Mouse (Mus musculus) olfactory bulb, adult 2 months (tissue): ENCODE data around the gene Zbtb9.

Source experiments
- CTCF ChIP-seq: fragments of 200-500 bp; IDR thresholded peaks from 2 replicates; pipeline ENCODE4 v1.5.1; 2012; ENCODE audit warnings: low read depth, mild to moderate bottlenecking, low read length, moderate library complexity; ENCODE audit not compliant: insufficient read depth
- POLR2A ChIP-seq: fragments of 200-500 bp; IDR thresholded peaks from 2 replicates; pipeline ENCODE4 v1.6.1; 2012; ENCODE audit warnings: mild to moderate bottlenecking, low read depth, low read length, moderate library complexity; ENCODE audit not compliant: insufficient read depth

DNA sequence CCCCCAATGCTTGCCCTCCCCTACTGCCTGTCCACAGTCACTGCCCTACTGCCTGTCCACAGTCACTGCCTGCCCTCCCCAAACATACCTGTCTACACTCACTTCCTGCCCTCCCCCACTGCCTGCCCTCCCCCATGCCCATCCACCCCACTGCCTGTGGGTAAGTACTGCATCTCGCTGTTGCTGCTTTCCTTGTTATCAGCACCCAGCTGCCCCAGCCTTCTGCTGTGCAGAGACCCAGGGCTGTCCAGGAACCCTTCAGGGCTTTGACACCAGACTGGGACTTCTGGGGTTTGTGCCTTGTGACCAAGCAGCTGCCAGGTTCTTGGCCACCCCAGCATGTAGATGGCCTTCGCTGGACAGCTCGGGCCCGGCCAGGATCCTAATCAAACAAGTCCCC, 50.4 kb downstream of the Zbtb9 start:
- TF ChIP-seq POLR2A: no peak
- no peak for TF ChIP-seq CTCF
